Mouse (Mus musculus) liver, adult 10 weeks (tissue): ENCODE results near the gene Sox18. TPM values are rescaled to one million over a fixed set of nuclear protein-coding genes. Genes with fewer than 3 reads are reported as not detected.

Source experiments
- polyA plus RNA-seq: library from polyadenylated mRNA; stranded (reverse); fragments of 350-450 nt; fragmentation: Illumina TruSeq; extraction: RNeasy Lipid Tissue Mini Kit (QIAGEN cat#74804); gene quantifications from one replicate; pipeline ENCODE4 v1.2.3, GENCODE M21; 2014; ENCODE audit warnings: low read depth, low replicate concordance

The Sox18 gene
- polyA plus RNA-seq, result not detected

DNA sequence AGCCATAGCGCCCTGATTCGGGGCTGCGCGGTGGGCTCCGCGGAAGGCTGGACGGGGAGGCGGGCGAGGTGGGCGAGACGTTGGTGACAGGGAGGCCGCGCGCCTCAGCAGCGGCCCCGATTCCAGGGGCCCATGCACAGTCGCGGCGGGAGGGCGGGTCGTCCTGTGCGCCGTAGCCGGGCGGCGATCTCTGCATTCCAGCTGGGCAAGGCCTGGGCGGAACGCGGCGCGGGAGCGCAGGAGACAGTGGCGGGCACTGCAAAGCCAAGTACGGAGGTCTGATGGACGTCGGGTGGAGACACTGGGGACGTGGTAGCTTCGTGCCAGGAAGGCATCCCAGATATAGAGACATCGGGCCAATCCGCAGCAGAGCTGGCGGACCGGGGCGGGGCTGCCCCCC is at the start of gene Sox18:
Sox18 (minus strand) TSS at position 315 of the 400 bp plus-strand sequence.

DNA sequence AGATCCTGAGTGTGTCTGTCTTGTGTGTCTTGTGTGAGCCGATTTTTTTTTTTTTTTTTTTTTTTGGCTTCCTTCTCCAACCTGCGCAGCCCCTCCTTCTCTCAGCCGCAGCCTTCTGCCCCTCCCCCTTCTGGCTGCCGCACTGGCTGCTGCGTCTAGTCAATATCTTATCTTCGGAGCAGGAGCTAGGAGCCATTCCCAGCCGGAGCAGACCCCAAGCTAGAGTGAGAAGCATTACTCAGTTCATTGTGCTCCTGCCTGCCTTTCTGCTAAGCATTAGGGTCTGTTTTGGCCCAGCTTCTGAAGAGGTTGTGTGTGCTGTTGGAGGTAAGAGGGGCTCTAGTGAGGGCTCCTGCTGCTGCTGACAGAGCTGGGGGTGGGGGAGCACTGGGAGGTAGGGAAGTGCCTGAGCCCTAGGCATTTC is 43.5 kb upstream of the Sox18 start, which contains the start of gene Oprl1:
Oprl1 (plus strand) TSS at position 114 of the 424 bp plus-strand sequence.

DNA sequence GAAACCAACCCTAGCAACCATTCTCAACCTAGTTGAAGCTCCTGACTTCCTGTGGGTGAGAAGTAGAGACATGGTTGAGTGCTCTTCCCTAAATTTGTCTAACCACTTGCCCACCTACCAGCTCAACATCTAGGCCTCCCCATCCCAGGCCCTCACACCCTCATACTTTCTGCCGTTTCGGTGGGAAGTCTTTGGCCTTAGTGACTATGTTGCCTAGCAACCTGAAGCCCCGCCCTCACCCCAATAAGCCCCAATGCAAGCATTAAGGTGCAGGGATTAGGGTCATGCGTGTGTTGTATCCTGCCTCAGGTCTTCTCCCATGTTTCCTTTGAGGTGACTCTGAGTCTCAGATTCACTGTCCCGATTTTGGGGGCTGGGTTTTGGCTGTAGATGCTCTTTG is 26.8 kb upstream of the Sox18 start, which contains the start of gene Lkaaear1:
Lkaaear1 (minus strand) TSS at position 202 of the 400 bp plus-strand sequence.

DNA sequence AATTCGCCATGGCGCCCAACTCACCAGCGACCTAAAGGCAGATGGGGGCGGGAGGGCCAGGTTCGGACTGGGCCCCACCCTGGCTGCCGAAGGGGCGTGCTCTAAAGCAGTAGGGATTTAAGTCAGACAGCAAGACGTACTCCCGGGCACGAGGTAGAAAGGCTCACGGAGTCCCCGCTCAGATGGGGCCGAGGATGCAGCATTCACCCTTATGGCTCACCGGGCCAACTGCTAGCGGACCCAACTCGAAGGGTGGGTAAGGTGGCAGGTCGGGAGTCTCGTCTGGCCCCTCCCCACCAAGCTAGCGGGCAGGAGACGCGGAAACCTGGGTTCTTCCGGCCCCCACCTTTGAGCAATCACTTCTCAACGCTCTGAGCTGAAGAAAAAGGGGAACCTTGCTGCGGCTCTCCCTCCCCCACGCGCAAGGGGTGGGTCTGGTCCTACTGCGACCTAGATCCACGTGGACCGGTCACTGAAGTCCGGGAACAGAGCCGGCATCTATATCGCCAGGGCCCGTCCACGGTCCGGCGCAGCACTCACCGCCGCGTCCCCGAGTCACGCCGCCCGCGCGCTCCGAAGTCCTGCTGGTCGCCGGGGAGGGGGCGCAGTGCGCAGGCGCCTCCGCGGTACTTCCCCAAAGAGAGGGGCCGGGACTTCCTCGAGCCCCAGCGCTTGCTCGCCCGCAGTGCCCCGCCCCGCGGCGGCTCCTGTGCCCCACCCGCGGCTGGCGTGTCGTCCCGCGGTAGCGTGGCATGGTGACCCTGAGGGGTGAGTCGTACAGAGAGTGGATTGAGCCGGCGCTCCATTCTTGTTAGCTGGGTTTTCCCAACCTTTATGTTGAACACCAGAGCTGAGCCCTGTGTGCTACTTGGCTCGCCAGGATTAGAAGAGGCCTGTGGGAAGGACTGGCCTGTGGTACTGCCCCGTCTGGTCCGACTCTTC is 22.2 kb upstream of the Sox18 start, which contains the start of gene Rgs19:
Rgs19 (minus strand) TSS at position 639 of the 942 bp plus-strand sequence.

DNA sequence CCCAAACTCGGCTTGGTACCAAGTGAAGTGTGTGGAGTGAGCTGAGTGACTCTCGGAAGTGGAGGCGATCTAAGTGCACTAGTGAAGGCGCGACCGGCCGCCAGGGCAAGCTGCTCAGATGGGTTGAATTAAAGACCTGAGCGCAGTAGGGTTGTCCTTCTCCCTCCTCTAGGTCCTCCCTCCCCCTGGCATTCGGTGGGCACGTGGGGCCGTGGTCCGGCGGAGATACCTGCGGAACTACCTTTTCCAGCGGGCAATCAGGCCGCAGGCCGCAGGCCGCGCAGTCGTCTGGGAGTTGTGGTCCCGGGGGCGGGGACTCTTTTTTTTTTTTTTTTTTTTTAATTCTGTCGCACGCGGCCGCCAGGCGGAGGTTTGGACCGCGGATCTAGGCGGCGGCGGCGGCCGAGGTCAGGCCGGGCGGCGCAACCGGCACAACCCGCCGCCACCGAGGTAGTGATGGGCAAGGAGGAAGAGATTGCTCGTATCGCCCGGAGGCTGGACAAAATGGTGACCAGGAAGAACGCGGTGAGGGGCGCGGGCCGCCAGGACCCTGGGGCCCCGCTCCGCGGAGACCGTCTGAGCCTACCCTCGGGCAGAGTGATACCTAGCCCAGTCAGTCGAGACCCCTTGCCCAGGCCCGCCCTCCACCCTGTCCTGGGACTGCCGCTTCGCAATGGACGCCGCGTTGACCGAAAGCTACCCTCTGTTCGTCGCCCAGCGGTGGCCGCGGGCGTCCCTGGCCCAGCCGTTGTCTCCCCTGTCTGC is 8.7 kb upstream of the Sox18 start, which contains the start of gene Tcea2:
Tcea2 (plus strand) TSS at position 360 of the 765 bp plus-strand sequence.

DNA sequence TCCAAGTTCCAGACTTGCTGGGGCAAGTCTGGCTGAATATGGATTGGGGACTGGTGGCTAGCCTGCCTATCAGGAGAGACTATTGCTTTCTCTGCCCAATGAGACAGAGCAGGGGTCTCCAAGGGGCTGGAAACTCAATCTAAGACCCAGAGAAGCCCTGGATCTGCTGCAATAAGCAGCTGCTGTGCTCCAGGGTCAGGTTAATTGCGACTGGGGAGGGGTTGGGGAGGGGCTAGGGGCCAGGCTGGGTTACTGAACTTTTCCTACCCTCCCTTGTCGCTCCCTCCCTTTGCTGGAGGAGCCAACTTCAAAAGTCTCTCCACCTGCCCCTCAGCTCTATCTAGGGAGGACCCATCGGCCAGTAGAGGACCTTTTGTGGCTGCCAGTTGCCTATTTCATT is 14.7 kb downstream of the Sox18 start, which contains the start of gene Gm29797:
Gm29797 (plus strand) TSS at position 301 of the 400 bp plus-strand sequence.

Other genes with a start within 250 kb of the Sox18 start
- 2.7 TPM for gene Zbtb46, start 212.2 kb downstream of the Sox18 start, polyA plus RNA-seq
- gene Abhd16b, start 178.4 kb downstream of the Sox18 start, polyA plus RNA-seq, result not detected
- 17.1 TPM for gene Tpd52l2, start 174.5 kb downstream of the Sox18 start, polyA plus RNA-seq
- gene Dnajc5, start 151.2 kb downstream of the Sox18 start, polyA plus RNA-seq, result 19.5 TPM
- 17.9 TPM for gene Uckl1, start 86.7 kb downstream of the Sox18 start, polyA plus RNA-seq
- 14.8 TPM for gene Prpf6, start 79.8 kb downstream of the Sox18 start, polyA plus RNA-seq
- 4.4 TPM for gene Zfp512b, start 78.8 kb downstream of the Sox18 start, polyA plus RNA-seq
- gene Samd10, start 72.4 kb downstream of the Sox18 start, polyA plus RNA-seq, result 0.77 TPM
- not detected for gene Gm29797, start 14.6 kb downstream of the Sox18 start, polyA plus RNA-seq
- gene Tcea2, start 8.7 kb upstream of the Sox18 start, polyA plus RNA-seq, result 1.4 TPM
- 1.7 TPM for gene Rgs19, start 22.3 kb upstream of the Sox18 start, polyA plus RNA-seq
- gene Lkaaear1, start 26.8 kb upstream of the Sox18 start, polyA plus RNA-seq, result not detected
- gene Oprl1, start 43.4 kb upstream of the Sox18 start, polyA plus RNA-seq, result not detected
- gene Myt1, start 91.7 kb upstream of the Sox18 start, polyA plus RNA-seq, result not detected
- gene Pcmtd2, start 166.2 kb upstream of the Sox18 start, polyA plus RNA-seq, result 59.3 TPM
- gene Polr3k, start 192.7 kb upstream of the Sox18 start, polyA plus RNA-seq, result 24.3 TPM